Mouse (Mus musculus): Measurements from ENCODE around the gene Arhgef10l. TPM values are rescaled to one million over a fixed set of nuclear protein-coding genes. Genes with fewer than 3 reads are reported as not detected.

Arhgef10l gene
- polyA plus RNA-seq, 1 experiment from 2014 or later = 18.4 TPM

GRCm38 (mm10) chr4:140529735-140530134 lies 136.1 kb downstream of the Arhgef10l start:
- no peak overlapping the region for H3K4me3 ChIP-seq (replicated peaks; ENCODE audit: low read length)
- H3K36me3 ChIP-seq (ENCODE audit: control insufficient read depth, insufficient read depth, low read length) = no peaks in the 10 kb centered on the region
- WGBS = 80% methylated on average over 14 of the region's 14 CpGs
- no peaks in the 10 kb centered on the region for H3K9me3 ChIP-seq (replicated peaks; ENCODE audit: control insufficient read depth, low read length)
- H3K4me2 ChIP-seq (ENCODE audit: low read depth, low read length) = no peak overlapping the region
- ATAC-seq (ENCODE audit: insufficient read depth, low FRiP score) = no peak
- no peak overlapping the region for H3K27ac ChIP-seq (ENCODE audit: low read length)
- H3K9ac ChIP-seq (ENCODE audit: low read length) = no peak overlapping the region
- H3K27me3 ChIP-seq (ENCODE audit: control insufficient read depth, insufficient read depth, low read length) = no peaks in the 10 kb centered on the region
- H3K4me1 ChIP-seq (ENCODE audit: control insufficient read depth, insufficient read depth, low read length) = no peaks in the 10 kb centered on the region

DNA sequence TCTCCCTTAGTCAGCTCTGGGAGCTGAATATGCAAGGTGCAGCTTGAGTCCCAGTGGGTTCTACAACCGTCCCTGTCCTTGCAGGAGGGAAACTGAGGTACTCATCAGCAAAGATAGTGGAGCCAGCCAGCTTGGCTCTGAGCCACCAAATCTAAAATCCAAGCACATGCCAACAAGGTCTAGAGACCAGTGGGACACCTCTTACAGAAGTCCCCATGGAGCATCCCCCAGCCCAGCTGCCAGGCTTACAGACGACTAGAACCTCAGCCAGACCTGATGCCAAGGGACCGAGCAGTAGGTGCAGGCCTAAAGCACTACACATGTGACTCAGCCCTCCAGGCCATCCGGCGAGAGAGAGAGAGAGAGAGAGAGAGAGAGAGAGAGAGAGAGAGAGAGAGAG lies 137.4 kb downstream of the Arhgef10l start:
- Histone ChIP-seq H3K9me3 (replicated peaks; ENCODE audit: control insufficient read depth, low read length) (no peaks in the 10 kb centered on the region), H3K4me1 (ENCODE audit: control insufficient read depth, insufficient read depth, low read length) (no peaks in the 10 kb centered on the region), H3K9ac (ENCODE audit: low read length) (no peak overlapping the region), H3K36me3 (ENCODE audit: control insufficient read depth, insufficient read depth, low read length) (no peaks in the 10 kb centered on the region), H3K27me3 (ENCODE audit: control insufficient read depth, insufficient read depth, low read length) (no peaks in the 10 kb centered on the region), H3K27ac (ENCODE audit: low read length) (no peak overlapping the region), H3K4me3 (replicated peaks; ENCODE audit: low read length) (no peak overlapping the region), H3K4me2 (ENCODE audit: low read depth, low read length) (no peak overlapping the region)
- ATAC-seq (ENCODE audit: insufficient read depth, low FRiP score) = no peak
- 76% methylated on average over 5 of the region's 5 CpGs for WGBS

- no peak for ATAC-seq (ENCODE audit: insufficient read depth, low FRiP score)
- H3K9ac ChIP-seq (ENCODE audit: low read length) = no peak overlapping the region
- 69% methylated on average over 10 of the region's 10 CpGs for WGBS
Measured at GRCm38 (mm10) chr4:140525674-140526177, 140.1 kb downstream of the Arhgef10l start.

DNA sequence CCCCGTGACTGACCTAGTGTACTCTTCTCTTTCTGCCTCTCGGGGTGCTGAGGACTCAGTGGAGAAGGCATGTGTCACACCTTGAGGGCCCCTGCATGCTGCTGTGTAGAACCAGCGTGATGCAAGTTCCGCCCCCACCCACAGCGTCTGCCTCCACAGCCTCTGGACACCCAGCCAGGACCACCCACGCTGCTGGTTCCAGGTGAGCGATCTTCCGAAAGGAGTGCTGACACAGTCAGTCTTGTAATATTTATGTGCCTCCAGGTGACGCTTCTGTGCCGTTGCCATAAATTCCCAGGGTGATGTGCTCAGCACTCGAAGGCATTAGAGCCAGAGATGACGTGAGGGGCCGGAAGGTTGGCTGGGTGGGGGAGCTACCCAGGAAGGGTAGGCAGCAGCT lies 140.9 kb downstream of the Arhgef10l start:
- Histone ChIP-seq H3K27ac (ENCODE audit: low read length) (no peak overlapping the region), H3K4me2 (ENCODE audit: low read depth, low read length) (no peak overlapping the region), H3K9ac (ENCODE audit: low read length) (no peak overlapping the region), H3K4me3 (replicated peaks; ENCODE audit: low read length) (no peak overlapping the region), H3K27me3 (ENCODE audit: control insufficient read depth, insufficient read depth, low read length) (no peaks in the 10 kb centered on the region), H3K9me3 (replicated peaks; ENCODE audit: control insufficient read depth, low read length) (no peaks in the 10 kb centered on the region), H3K4me1 (ENCODE audit: control insufficient read depth, insufficient read depth, low read length) (no peaks in the 10 kb centered on the region), H3K36me3 (ENCODE audit: control insufficient read depth, insufficient read depth, low read length) (no peaks in the 10 kb centered on the region)
- no peak for ATAC-seq (ENCODE audit: insufficient read depth, low FRiP score)
- 62% methylated on average over 13 of the region's 13 CpGs for WGBS

More at GRCm38 (mm10) chr4:140525674-140526177, 140.1 kb downstream of the Arhgef10l start:
- no peaks in the 10 kb centered on the region for H3K36me3 ChIP-seq (ENCODE audit: control insufficient read depth, insufficient read depth, low read length)
- no peak overlapping the region for H3K4me3 ChIP-seq (replicated peaks; ENCODE audit: low read length)
- H3K27ac ChIP-seq (ENCODE audit: low read length) = no peak overlapping the region
- H3K27me3 ChIP-seq (ENCODE audit: control insufficient read depth, insufficient read depth, low read length) = no peaks in the 10 kb centered on the region
- no peaks in the 10 kb centered on the region for H3K4me1 ChIP-seq (ENCODE audit: control insufficient read depth, insufficient read depth, low read length)
- no peak overlapping the region for H3K4me2 ChIP-seq (ENCODE audit: low read depth, low read length)
- no peaks in the 10 kb centered on the region for H3K9me3 ChIP-seq (replicated peaks; ENCODE audit: control insufficient read depth, low read length)

DNA sequence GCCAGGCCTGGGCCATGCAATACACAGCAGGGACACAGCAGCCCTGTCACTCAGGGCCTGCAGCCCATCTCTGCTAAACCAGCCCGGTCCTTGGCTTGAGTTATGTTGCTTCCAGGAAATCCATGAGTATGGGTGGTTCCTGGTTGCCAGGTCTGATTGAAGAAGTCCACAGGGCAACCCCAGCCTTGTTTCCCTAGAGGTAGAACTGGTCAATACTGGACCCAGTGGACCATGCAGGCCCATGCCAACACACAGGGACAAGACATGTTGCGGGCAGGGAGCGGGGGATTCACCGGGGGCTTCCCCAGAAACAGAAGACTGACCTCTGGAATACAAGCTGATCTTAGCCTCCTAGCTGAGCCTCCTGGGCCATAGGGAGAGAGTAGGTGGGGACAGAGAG lies 142.9 kb downstream of the Arhgef10l start:
- H3K9me3 ChIP-seq (replicated peaks; ENCODE audit: control insufficient read depth, low read length) = no peaks in the 10 kb centered on the region
- no peaks in the 10 kb centered on the region for H3K27me3 ChIP-seq (ENCODE audit: control insufficient read depth, insufficient read depth, low read length)
- H3K4me3 ChIP-seq (replicated peaks; ENCODE audit: low read length) = no peak overlapping the region
- H3K36me3 ChIP-seq (ENCODE audit: control insufficient read depth, insufficient read depth, low read length) = no peaks in the 10 kb centered on the region
- WGBS = 95% methylated on average over 4 of the region's 4 CpGs
- no peak overlapping the region for H3K4me2 ChIP-seq (ENCODE audit: low read depth, low read length)
- H3K9ac ChIP-seq (ENCODE audit: low read length) = no peak overlapping the region
- H3K4me1 ChIP-seq (ENCODE audit: control insufficient read depth, insufficient read depth, low read length) = 0 out of 2 replicates have a peak, but pooled peaks cover 2% of the 10 kb centered on the region
- no peak for ATAC-seq (ENCODE audit: insufficient read depth, low FRiP score)
- H3K27ac ChIP-seq (ENCODE audit: low read length) = no peak overlapping the region

- H3K36me3 ChIP-seq (ENCODE audit: control insufficient read depth, insufficient read depth, low read length) = no peaks in the 10 kb centered on the region
- WGBS = 91% methylated on average over 9 of the region's 9 CpGs
Measured at GRCm38 (mm10) chr4:140520719-140521118, 145.1 kb downstream of the Arhgef10l start.

DNA sequence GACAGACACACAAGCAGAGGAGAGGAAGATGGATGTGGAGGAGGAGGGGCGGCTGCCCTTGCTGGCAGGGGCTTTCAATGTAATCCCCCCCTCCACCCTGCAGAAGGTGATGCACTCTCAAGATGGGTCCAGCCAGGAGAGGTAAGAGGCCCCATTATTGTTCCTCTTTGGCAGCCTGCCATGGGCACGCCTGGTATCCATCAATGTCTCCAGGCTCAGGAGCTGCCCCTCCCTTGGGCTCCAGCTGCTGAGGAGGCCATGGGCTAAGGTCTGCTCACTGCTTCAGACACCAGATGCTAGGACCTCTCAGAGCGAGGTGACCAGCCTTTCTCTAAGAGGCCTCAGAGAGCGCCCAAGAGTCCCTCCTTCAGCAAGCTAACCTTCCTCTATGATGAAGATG lies 152.0 kb downstream of the Arhgef10l start:
- H3K4me1 ChIP-seq (ENCODE audit: control insufficient read depth, insufficient read depth, low read length) = 0 out of 2 replicates have a peak, but pooled peaks cover 3% of the 10 kb centered on the region
- no peak overlapping the region for H3K4me2 ChIP-seq (ENCODE audit: low read depth, low read length)
- ATAC-seq (ENCODE audit: insufficient read depth, low FRiP score) = peak; percentile 49; the same call in 1 of the 2 replicates
- H3K9me3 ChIP-seq (replicated peaks; ENCODE audit: control insufficient read depth, low read length) = no peaks in the 10 kb centered on the region
- whole genome bisulfite sequencing = 46% methylated on average over 4 of the region's 4 CpGs
- no peaks in the 10 kb centered on the region for H3K27me3 ChIP-seq (ENCODE audit: control insufficient read depth, insufficient read depth, low read length)
- no peak overlapping the region for H3K4me3 ChIP-seq (replicated peaks; ENCODE audit: low read length)
- no peak overlapping the region for H3K27ac ChIP-seq (ENCODE audit: low read length)
- H3K9ac ChIP-seq (ENCODE audit: low read length) = no peak overlapping the region
- peaks cover 10% of the 10 kb centered on the region for H3K36me3 ChIP-seq (ENCODE audit: control insufficient read depth, insufficient read depth, low read length)

More at GRCm38 (mm10) chr4:140520719-140521118, 145.1 kb downstream of the Arhgef10l start:
- Histone ChIP-seq H3K4me2 (ENCODE audit: low read depth, low read length) (no peak overlapping the region), H3K9ac (ENCODE audit: low read length) (no peak overlapping the region), H3K4me1 (ENCODE audit: control insufficient read depth, insufficient read depth, low read length) (0 out of 2 replicates have a peak, but pooled peaks cover 3% of the 10 kb centered on the region), H3K27ac (ENCODE audit: low read length) (no peak overlapping the region), H3K4me3 (replicated peaks; ENCODE audit: low read length) (no peak overlapping the region), H3K27me3 (ENCODE audit: control insufficient read depth, insufficient read depth, low read length) (no peaks in the 10 kb centered on the region), H3K9me3 (replicated peaks; ENCODE audit: control insufficient read depth, low read length) (no peaks in the 10 kb centered on the region)
- no peak for ATAC-seq (ENCODE audit: insufficient read depth, low FRiP score)

- H3K9me3 ChIP-seq (replicated peaks; ENCODE audit: control insufficient read depth, low read length) = no peaks in the 10 kb centered on the region
- ATAC-seq (ENCODE audit: insufficient read depth, low FRiP score) = no peak
- H3K4me1 ChIP-seq (ENCODE audit: control insufficient read depth, insufficient read depth, low read length) = no peaks in the 10 kb centered on the region
Measured at GRCm38 (mm10) chr4:140509856-140510255, 156.0 kb downstream of the Arhgef10l start.

GRCm38 (mm10) chr4:140507172-140507714 lies 158.6 kb downstream of the Arhgef10l start:
- no peak overlapping the region for H3K4me3 ChIP-seq (replicated peaks; ENCODE audit: low read length)
- 52% methylated on average over 15 of the region's 15 CpGs for WGBS
- no peaks in the 10 kb centered on the region for H3K9me3 ChIP-seq (replicated peaks; ENCODE audit: control insufficient read depth, low read length)
- no peak overlapping the region for H3K4me2 ChIP-seq (ENCODE audit: low read depth, low read length)
- H3K4me1 ChIP-seq (ENCODE audit: control insufficient read depth, insufficient read depth, low read length) = no peaks in the 10 kb centered on the region
- no peak overlapping the region for H3K9ac ChIP-seq (ENCODE audit: low read length)
- H3K36me3 ChIP-seq (ENCODE audit: control insufficient read depth, insufficient read depth, low read length) = no peaks in the 10 kb centered on the region
- no peak overlapping the region for H3K27ac ChIP-seq (ENCODE audit: low read length)
- peak; percentile 47; the same call in 1 of the 2 replicates for ATAC-seq (ENCODE audit: insufficient read depth, low FRiP score)
- no peaks in the 10 kb centered on the region for H3K27me3 ChIP-seq (ENCODE audit: control insufficient read depth, insufficient read depth, low read length)

More at GRCm38 (mm10) chr4:140509856-140510255, 156.0 kb downstream of the Arhgef10l start:
- Histone ChIP-seq H3K9ac (ENCODE audit: low read length) (no peak overlapping the region), H3K4me2 (ENCODE audit: low read depth, low read length) (no peak overlapping the region), H3K27me3 (ENCODE audit: control insufficient read depth, insufficient read depth, low read length) (no peaks in the 10 kb centered on the region), H3K36me3 (ENCODE audit: control insufficient read depth, insufficient read depth, low read length) (peaks cover 3% of the 10 kb centered on the region), H3K4me3 (replicated peaks; ENCODE audit: low read length) (no peak overlapping the region), H3K27ac (ENCODE audit: low read length) (no peak overlapping the region)

All from stomach, embryonic 16.5 days (tissue).